Mouse (Mus musculus): ENCODE data around the gene P2ry2.

DNA sequence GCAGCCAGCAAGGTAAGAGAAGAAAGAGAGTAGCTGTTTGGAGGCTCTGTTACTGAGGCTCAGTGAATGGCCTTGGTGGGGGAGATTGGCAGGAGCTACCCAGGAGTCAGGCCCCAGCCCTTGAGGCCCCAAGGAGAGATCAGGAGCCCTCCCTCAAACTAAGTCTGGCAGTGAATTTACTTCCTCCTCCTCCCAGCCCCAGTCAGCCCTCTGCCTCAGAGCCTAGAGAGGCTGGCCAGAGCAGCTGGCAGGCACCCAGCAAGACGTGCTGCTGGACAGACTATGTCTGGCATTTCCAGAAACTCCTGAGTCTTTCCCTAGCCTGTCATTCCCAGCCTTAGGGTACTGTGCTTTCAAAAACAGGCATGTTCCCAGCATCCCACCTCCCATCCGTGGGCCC is 33.5 kb downstream of the P2ry2 start:
- TF ChIP-seq CTCF (IDR thresholded peaks at IDR 0.05; ENCODE audit: borderline replicate concordance, insufficient read depth, low read depth, low read length) (no peak), POLR2A (IDR thresholded peaks at IDR 0.05; ENCODE audit: borderline replicate concordance, insufficient read depth, low read length) (no peak)

Data from cerebellum, adult 2 months (tissue).